24 mouse cellular contexts compared by ENCODE assay signal in the genomic region with DNA sequence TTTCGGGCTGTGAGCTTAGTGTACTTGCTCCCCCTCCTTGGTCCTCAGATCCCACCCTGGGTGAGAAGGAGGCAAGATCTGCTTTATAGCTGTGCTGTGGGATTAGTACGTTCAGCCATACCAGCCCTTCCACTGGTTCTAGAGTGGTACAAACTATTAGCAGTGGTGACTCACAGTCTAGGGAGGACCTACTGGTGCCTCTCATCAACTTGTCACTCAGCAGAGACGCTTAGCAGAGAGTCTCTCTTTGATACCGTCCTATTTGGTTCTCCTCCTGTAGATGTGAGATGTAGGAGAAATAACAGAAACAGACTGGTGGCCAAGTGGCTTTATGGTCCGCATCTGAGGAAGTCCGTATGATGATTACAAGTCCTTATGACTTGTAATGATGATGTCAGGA. TPM values are rescaled to one million over a fixed set of nuclear protein-coding genes. Genes with fewer than 3 reads are reported as not detected.
"Had no signal": no experiment of that assay in that cellular context is flagged by ENCODE, and none has a peak within 500 bp of the region (broad histone marks: within the 10 kb centered on the region; RNA-seq: fewer than 3 reads in every experiment).

No protein-coding gene starts in this region.

- H3K4me3 ChIP-seq: lung, embryonic 15.5 days; megakaryocyte, embryonic 14.5 days; midbrain, embryonic 13.5 days; myocyte; neural tube, embryonic 13.5 days; neural tube, embryonic 15.5 days; stomach, embryonic 15.5 days had no signal

- H3K9me3 ChIP-seq: lung, embryonic 15.5 days; midbrain, embryonic 13.5 days; neural tube, embryonic 13.5 days; neural tube, embryonic 15.5 days; stomach, embryonic 15.5 days had no signal

- H3K36me3 ChIP-seq: lung, embryonic 15.5 days; midbrain, embryonic 13.5 days; neural tube, embryonic 13.5 days; neural tube, embryonic 15.5 days; stomach, embryonic 15.5 days had no signal

- H3K4me2 ChIP-seq: lung, embryonic 15.5 days; midbrain, embryonic 11.5 days; midbrain, embryonic 13.5 days; neural tube, embryonic 13.5 days; neural tube, embryonic 15.5 days; stomach, embryonic 15.5 days had no signal

- H3K27me3 ChIP-seq: lung, embryonic 15.5 days; midbrain, embryonic 13.5 days; neural tube, embryonic 13.5 days; neural tube, embryonic 15.5 days; stomach, embryonic 15.5 days had no signal

- H3K4me1 ChIP-seq: lung, embryonic 15.5 days; midbrain, embryonic 13.5 days; neural tube, embryonic 15.5 days; stomach, embryonic 15.5 days had no signal

- H3K9ac ChIP-seq: liver, postnatal 0 days; lung, embryonic 15.5 days; midbrain, embryonic 13.5 days; neural tube, embryonic 13.5 days; neural tube, embryonic 15.5 days; stomach, embryonic 15.5 days had no signal

- H3K27ac ChIP-seq: lung, embryonic 15.5 days; macrophage; midbrain, embryonic 13.5 days; neural tube, embryonic 13.5 days; neural tube, embryonic 15.5 days; stomach, embryonic 15.5 days; stomach, postnatal 0 days had no signal

- DNase-seq: liver, postnatal 0 days; lung, adult 2 months; lung, postnatal 14 days; lung, postnatal 36 days; right cerebral cortex, postnatal 14 days; thymus, adult 2 months; thymus, postnatal 25 days; thymus, postnatal 4 days had no signal

- ATAC-seq: liver, postnatal 0 days; lung, postnatal 0 days; midbrain, embryonic 13.5 days; midbrain, embryonic 16.5 days had no signal

RNA-seq across cellular contexts. Expression of a gene that starts 57.7 kb away (rescaled TPM):
- total RNA-seq: megakaryocyte progenitor cell, adult 5-6 weeks had no signal
- polyA plus RNA-seq: liver, postnatal 0 days; lung, adult 2 months; lung, embryonic 15.5 days; lung, postnatal 0 days; macrophage; midbrain, embryonic 11.5 days; midbrain, embryonic 13.5 days; midbrain, embryonic 16.5 days; myocyte; neural tube, embryonic 11.5 days; neural tube, embryonic 13.5 days; neural tube, embryonic 15.5 days; spleen, adult 2 months; stomach, embryonic 15.5 days; stomach, postnatal 0 days; urinary bladder, adult 2 months had no signal
